Mouse (Mus musculus) limb, embryonic 14.5 days (tissue): Measurements from ENCODE around the gene Npc2. TPM values are rescaled to one million over a fixed set of nuclear protein-coding genes. Genes with fewer than 3 reads are reported as not detected.

Source experiments
- ATAC-seq: fragments of 200-750 bp; cut with Nextera tagmentation; 2 replicates; pipeline ENCODE4 v1.8.0; 2017; ENCODE audit warnings: low read depth, moderate number of reproducible peaks, moderate TSS enrichment; ENCODE audit not compliant: low FRiP score
- DNase-seq: peaks from one replicate; pipeline ENCODE4 v3.0.0-alpha.2; 2015; ENCODE audit warnings: low spot score
- H3K27ac ChIP-seq: fragments of 300-500 bp; sonication (generic); replicated peaks from 2 replicates; pipeline ENCODE4 v1.5.1; 2014; ENCODE audit warnings: low read depth, mild to moderate bottlenecking, low read length, moderate library complexity, mixed read lengths
- H3K27me3 ChIP-seq: fragments of 300-500 bp; sonication (generic); 2 replicates; pipeline ENCODE4 v1.6.1; 2014; ENCODE audit warnings: low read length, mixed read lengths; ENCODE audit not compliant: control insufficient read depth, insufficient read depth
- H3K36me3 ChIP-seq: fragments of 300-500 bp; sonication (generic); 2 replicates; pipeline ENCODE4 v1.6.1; 2014; ENCODE audit warnings: mild to moderate bottlenecking, low read length, moderate library complexity, mixed read lengths; ENCODE audit not compliant: control insufficient read depth, insufficient read depth
- H3K4me1 ChIP-seq: fragments of 300-500 bp; sonication (generic); 2 replicates; pipeline ENCODE4 v1.6.1; 2014; ENCODE audit warnings: antibody characterized with exemption, low read length, mixed read lengths; ENCODE audit not compliant: control insufficient read depth, insufficient read depth
- H3K4me2 ChIP-seq: fragments of 300-500 bp; sonication (generic); replicated peaks from 2 replicates; pipeline ENCODE4 v1.6.1; 2014; ENCODE audit warnings: low read depth, mild to moderate bottlenecking, low read length, moderate library complexity; ENCODE audit not compliant: severe bottlenecking
- H3K4me3 ChIP-seq: fragments of 300-500 bp; sonication (generic); replicated peaks from 2 replicates; pipeline ENCODE4 v1.5.1; 2014; ENCODE audit warnings: low read length
- H3K9ac ChIP-seq: fragments of 300-500 bp; sonication (generic); 2 replicates; pipeline ENCODE4 v1.6.1; 2014; ENCODE audit warnings: mild to moderate bottlenecking, low read depth, low read length, moderate library complexity; ENCODE audit not compliant: severe bottlenecking
- H3K9me3 ChIP-seq: fragments of 300-500 bp; sonication (generic); 2 replicates; pipeline ENCODE4 v1.6.1; 2016; ENCODE audit warnings: low read length; ENCODE audit not compliant: control insufficient read depth
- POLR2A ChIP-seq: fragments of 200-500 bp; IDR thresholded peaks from 2 replicates; pipeline ENCODE4 v1.8.0; 2012; ENCODE audit warnings: inconsistent platforms, mild to moderate bottlenecking, moderate library complexity, borderline replicate concordance; ENCODE audit not compliant: insufficient read depth, insufficient read length; ENCODE audit errors: extremely low read depth
- WGBS: fragments of 180-500 bp; shearing (Covaris S2); extraction: QIAGEN DNeasy Blood & Tissue Kit; methylation state at CpG from one replicate; pipeline ENCODE4 v1.1.7; 2014; 5-methylcytosine and 5-hydroxymethylcytosine counted together
- polyA plus RNA-seq, 2 experiments: library from polyadenylated mRNA; depleted of rRNA in 1 of 2; stranded (reverse) in 1 of 2; unstranded in 1 of 2; fragments of >200 nt; fragmentation: Nextera tagmentation in 1 of 2; extraction: Ambion mirVana in 1 of 2; gene quantifications; 2 replicates each; pipeline versions ENCODE4 v1.2.1 to v1.2.3; 2012 to 2014

The Npc2 gene
- polyA plus RNA-seq, 2 experiments = 65.1 to 87.7 TPM

DNA sequence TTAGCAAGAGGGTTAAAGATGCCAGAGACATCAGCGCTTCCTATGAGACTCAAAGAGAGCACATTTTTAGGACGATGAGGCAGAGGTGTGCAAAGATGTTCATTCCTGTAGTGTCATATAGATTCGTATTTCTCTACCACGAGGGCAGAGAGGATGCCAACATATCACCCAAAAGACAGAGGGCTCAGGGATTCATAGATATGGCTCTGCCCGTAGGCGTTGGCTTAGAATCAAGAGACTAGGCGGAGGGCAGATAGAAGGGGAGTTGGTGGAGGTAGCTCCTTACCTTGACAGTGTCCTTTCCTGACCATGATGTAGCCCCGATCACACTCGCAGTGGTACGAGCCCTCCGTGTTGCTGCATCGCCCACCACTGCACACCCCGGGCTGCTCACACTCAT, 26.1 kb upstream of the Npc2 start:
- DNase-seq (no peak), ATAC-seq (no peak)
- Histone ChIP-seq H3K9ac (no peak overlapping the region), H3K4me3 (no peak overlapping the region), H3K27me3 (no peaks in the 10 kb centered on the region), H3K4me2 (no peak overlapping the region), H3K9me3 (no peaks in the 10 kb centered on the region), H3K4me1 (no peaks in the 10 kb centered on the region), H3K36me3 (no peaks in the 10 kb centered on the region), H3K27ac (no peak overlapping the region)
- no peak for TF ChIP-seq POLR2A
- 92% methylated on average over 13 of the region's 13 CpGs for WGBS

- Histone ChIP-seq H3K4me2 (no peak overlapping the region), H3K27me3 (no peaks in the 10 kb centered on the region), H3K27ac (no peak overlapping the region), H3K9ac (no peak overlapping the region), H3K36me3 (no peaks in the 10 kb centered on the region), H3K9me3 (no peaks in the 10 kb centered on the region), H3K4me3 (no peak overlapping the region), H3K4me1 (no peaks in the 10 kb centered on the region)
- DNase-seq = no peak
- 95% methylated on average over 8 of the region's 8 CpGs for WGBS
- no peak for ATAC-seq
- TF ChIP-seq POLR2A = no peak
Measured at GRCm38 (mm10) chr12:84794647-84795046, 21.7 kb upstream of the Npc2 start.

DNA sequence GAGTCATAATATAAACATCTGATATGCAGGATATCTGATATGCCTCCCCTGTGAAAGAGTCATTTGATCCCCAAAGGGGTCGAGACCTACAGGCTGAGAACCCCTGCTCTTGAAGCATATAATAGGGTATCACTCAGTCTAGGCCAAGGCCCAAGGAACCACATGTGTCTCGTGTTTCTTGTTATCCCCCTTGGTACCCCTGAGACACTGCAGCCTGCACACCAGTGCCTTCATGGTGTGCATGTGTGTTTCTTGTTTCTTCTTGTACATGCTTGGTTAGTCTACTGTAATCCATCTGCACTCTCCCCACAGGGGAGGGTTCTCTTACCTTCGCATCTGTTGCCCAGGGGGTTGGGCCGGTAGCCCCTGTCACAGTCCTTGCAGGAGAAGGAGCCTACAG, 19.7 kb upstream of the Npc2 start:
- Histone ChIP-seq H3K9ac (no peak overlapping the region), H3K9me3 (no peaks in the 10 kb centered on the region), H3K4me1 (no peaks in the 10 kb centered on the region), H3K27me3 (no peaks in the 10 kb centered on the region), H3K27ac (no peak overlapping the region), H3K4me3 (no peak overlapping the region), H3K4me2 (no peak overlapping the region), H3K36me3 (no peaks in the 10 kb centered on the region)
- no peak for TF ChIP-seq POLR2A
- DNase-seq (no peak), ATAC-seq (no peak)
- 73% methylated on average over 4 of the region's 4 CpGs for WGBS

GRCm38 (mm10) chr12:84790853-84791252, 17.9 kb upstream of the Npc2 start:
- H3K27ac ChIP-seq = no peak overlapping the region

GRCm38 (mm10) chr12:84786091-84786490, 13.1 kb upstream of the Npc2 start:
- no peak for ATAC-seq
- 63% methylated on average over 5 of the region's 5 CpGs for WGBS

More at GRCm38 (mm10) chr12:84790853-84791252, 17.9 kb upstream of the Npc2 start:
- H3K9ac ChIP-seq = no peak overlapping the region
- no peaks in the 10 kb centered on the region for H3K27me3 ChIP-seq
- ATAC-seq = no peak
- DNase-seq = no peak
- no peak for TF ChIP-seq POLR2A
- H3K36me3 ChIP-seq = no peaks in the 10 kb centered on the region
- H3K4me1 ChIP-seq = no peaks in the 10 kb centered on the region
- H3K9me3 ChIP-seq = no peaks in the 10 kb centered on the region
- no peak overlapping the region for H3K4me2 ChIP-seq
- H3K4me3 ChIP-seq = no peak overlapping the region
- 65% methylated on average over 10 of the region's 10 CpGs for WGBS

More at GRCm38 (mm10) chr12:84786091-84786490, 13.1 kb upstream of the Npc2 start:
- no peak overlapping the region for H3K9ac ChIP-seq
- H3K4me2 ChIP-seq = no peak overlapping the region
- H3K4me3 ChIP-seq = no peak overlapping the region
- H3K27me3 ChIP-seq = no peaks in the 10 kb centered on the region
- TF ChIP-seq POLR2A = no peak
- no peak overlapping the region for H3K27ac ChIP-seq
- no peaks in the 10 kb centered on the region for H3K9me3 ChIP-seq
- no peaks in the 10 kb centered on the region for H3K36me3 ChIP-seq
- no peak for DNase-seq
- peaks cover 5% of the 10 kb centered on the region for H3K4me1 ChIP-seq
